Mouse (Mus musculus) kidney, postnatal 0 days (tissue): Measurements from ENCODE around the gene Gm10717. TPM values are rescaled to one million over a fixed set of nuclear protein-coding genes. Genes with fewer than 3 reads are reported as not detected.
"Not testable (repeated sequence)": the region's sequence is repeated elsewhere in the genome, so short reads cannot be mapped to it uniquely, and the experiment has no call there.

ENCODE experiments used
- ATAC-seq: fragments of 200-750 bp; cut with Nextera tagmentation; replicated peaks from 2 replicates; pipeline ENCODE4 v1.8.0; 2017; ENCODE audit warnings: low read depth, moderate number of reproducible peaks, moderate TSS enrichment, moderate library complexity; ENCODE audit not compliant: low FRiP score
- DNase-seq: peaks from one replicate; pipeline ENCODE4 v3.0.0-alpha.2; 2016; ENCODE audit warnings: low spot score
- H3K27ac ChIP-seq: fragments of 300-500 bp; sonication (generic); 2 replicates; pipeline ENCODE4 v1.5.1; 2014; ENCODE audit warnings: mild to moderate bottlenecking
- H3K27me3 ChIP-seq: fragments of 300-500 bp; sonication (generic); 2 replicates; pipeline ENCODE4 v1.6.1; 2014; ENCODE audit warnings: low read length, mixed read lengths; ENCODE audit not compliant: insufficient read depth
- H3K36me3 ChIP-seq: fragments of 300-500 bp; sonication (generic); 2 replicates; pipeline ENCODE4 v1.6.1; 2014; ENCODE audit warnings: low read length, mixed read lengths; ENCODE audit not compliant: insufficient read depth
- H3K4me1 ChIP-seq: fragments of 300-500 bp; sonication (generic); replicated peaks from 2 replicates; pipeline ENCODE4 v1.6.1; 2014; ENCODE audit warnings: antibody characterized with exemption, low read length, mixed read lengths; ENCODE audit not compliant: insufficient read depth
- H3K4me2 ChIP-seq: fragments of 300-500 bp; sonication (generic); 2 replicates; pipeline ENCODE4 v1.6.1; 2014; ENCODE audit warnings: mild to moderate bottlenecking, low read length, moderate library complexity, mixed read lengths
- H3K4me3 ChIP-seq: fragments of 300-500 bp; sonication (generic); replicated peaks from 2 replicates; pipeline ENCODE4 v1.5.1; 2014; ENCODE audit warnings: low read depth, low read length
- H3K9ac ChIP-seq: fragments of 300-500 bp; sonication (generic); 2 replicates; pipeline ENCODE4 v1.6.1; 2014; ENCODE audit warnings: low read depth, low read length
- H3K9me3 ChIP-seq: fragments of 300-500 bp; sonication (generic); replicated peaks from 2 replicates; pipeline ENCODE4 v1.6.1; 2016; ENCODE audit warnings: low read length, inconsistent platforms, mixed read lengths
- whole genome bisulfite sequencing: fragments of 180-500 bp; shearing (Covaris S2); extraction: QIAGEN DNeasy Blood & Tissue Kit; methylation state at CpG from one replicate; pipeline ENCODE4 v1.1.7; 2014; 5-methylcytosine and 5-hydroxymethylcytosine counted together
- polyA plus RNA-seq: library from polyadenylated mRNA; unstranded; fragments of >200 nt; fragmentation: Nextera tagmentation; extraction: Ambion mirVana; gene quantifications from 2 replicates; pipeline ENCODE4 v1.2.1, GENCODE M21; 2015

Gm10717 gene
- polyA plus RNA-seq, 1 experiment from 2014 or later, result 0.29 TPM

- 74% methylated on average over 9 of the region's 13 CpGs for WGBS
- H3K9me3 ChIP-seq, H3K27ac ChIP-seq, H3K27me3 ChIP-seq, H3K4me2 ChIP-seq, H3K4me3 ChIP-seq, ATAC-seq, DNase-seq, H3K4me1 ChIP-seq, H3K9ac ChIP-seq, H3K36me3 ChIP-seq: not testable (repeated sequence)
These were observed 1.8 kb upstream of the Gm10717 start, which contains the start of gene Gm10718 for GRCm38 (mm10) chr9:3023312-3023984. TSS of gene Gm10718 (plus strand) at chr9:3023547.

- not testable (repeated sequence) for H3K27ac ChIP-seq, DNase-seq, ATAC-seq, H3K9ac ChIP-seq, H3K4me1 ChIP-seq, H3K9me3 ChIP-seq, H3K4me3 ChIP-seq, H3K4me2 ChIP-seq, H3K27me3 ChIP-seq, H3K36me3 ChIP-seq
- 68% methylated on average over 15 of the region's 16 CpGs for WGBS
These were observed 1.1 kb upstream of the Gm10717 start for GRCm38 (mm10) chr9:3023985-3024648.

GRCm38 (mm10) chr9:3025653-3026052 lies 436 bp downstream of the Gm10717 start:
- not testable (repeated sequence) for H3K27me3 ChIP-seq, H3K4me3 ChIP-seq, H3K9ac ChIP-seq, H3K36me3 ChIP-seq, H3K27ac ChIP-seq, H3K4me1 ChIP-seq, DNase-seq, ATAC-seq, H3K4me2 ChIP-seq, H3K9me3 ChIP-seq
- WGBS, result 59% methylated on average over 4 of the region's 6 CpGs

GRCm38 (mm10) chr9:3026136-3026535 lies 919 bp downstream of the Gm10717 start:
- ATAC-seq, H3K27ac ChIP-seq: not testable (repeated sequence)
- WGBS, result 80% methylated on average over 5 of the region's 5 CpGs

GRCm38 (mm10) chr9:3026741-3027140 lies 1.5 kb downstream of the Gm10717 start:
- not testable (repeated sequence) for H3K9ac ChIP-seq, H3K27ac ChIP-seq, H3K27me3 ChIP-seq, H3K4me1 ChIP-seq, H3K9me3 ChIP-seq, H3K36me3 ChIP-seq, H3K4me2 ChIP-seq, DNase-seq, ATAC-seq, H3K4me3 ChIP-seq
- WGBS, result 66% methylated on average over 9 of the region's 9 CpGs

More at GRCm38 (mm10) chr9:3026136-3026535, 919 bp downstream of the Gm10717 start:
- not testable (repeated sequence) for H3K4me1 ChIP-seq, H3K36me3 ChIP-seq, H3K9me3 ChIP-seq, H3K4me2 ChIP-seq, H3K27me3 ChIP-seq, H3K4me3 ChIP-seq, H3K9ac ChIP-seq, DNase-seq

GRCm38 (mm10) chr9:3027200-3027599 lies 2.0 kb downstream of the Gm10717 start:
- not testable (repeated sequence) for H3K4me1 ChIP-seq, H3K36me3 ChIP-seq, H3K27me3 ChIP-seq, H3K4me3 ChIP-seq, H3K27ac ChIP-seq, H3K4me2 ChIP-seq, H3K9me3 ChIP-seq, ATAC-seq, H3K9ac ChIP-seq
- WGBS, result 71% methylated on average over 9 of the region's 9 CpGs
- DNase-seq, result peak; percentile 38

GRCm38 (mm10) chr9:3029276-3030000 lies 4.2 kb downstream of the Gm10717 start:
- not testable (repeated sequence) for H3K4me3 ChIP-seq, H3K27me3 ChIP-seq, H3K4me1 ChIP-seq, H3K9ac ChIP-seq, H3K36me3 ChIP-seq, DNase-seq, H3K9me3 ChIP-seq, H3K4me2 ChIP-seq, H3K27ac ChIP-seq, ATAC-seq
- 65% methylated on average over 12 of the region's 16 CpGs for WGBS

GRCm38 (mm10) chr9:3030677-3031318 lies 5.6 kb downstream of the Gm10717 start:
- not testable (repeated sequence) for H3K4me2 ChIP-seq, H3K4me3 ChIP-seq, H3K36me3 ChIP-seq, H3K27ac ChIP-seq, ATAC-seq, H3K9me3 ChIP-seq, H3K9ac ChIP-seq, H3K27me3 ChIP-seq, H3K4me1 ChIP-seq
- peak; percentile 89 for DNase-seq
- 63% methylated on average over 2 of the region's 10 CpGs for WGBS

- H3K36me3 ChIP-seq, ATAC-seq: not testable (repeated sequence)
- WGBS, result no CpG with 5 or more reads among the region's 8 CpGs
These were observed 9.1 kb downstream of the Gm10717 start, which contains the start of gene Gm17535 for GRCm38 (mm10) chr9:3034299-3034698. TSS of gene Gm17535 (plus strand) at chr9:3034599.

More at GRCm38 (mm10) chr9:3034299-3034698, 9.1 kb downstream of the Gm10717 start, which contains the start of gene Gm17535:
- H3K27ac ChIP-seq, H3K4me1 ChIP-seq, H3K4me2 ChIP-seq, H3K4me3 ChIP-seq, H3K9ac ChIP-seq, H3K27me3 ChIP-seq, H3K9me3 ChIP-seq, DNase-seq: not testable (repeated sequence)
